ENCODE assay signal across 17 mouse cellular contexts in the genomic region with DNA sequence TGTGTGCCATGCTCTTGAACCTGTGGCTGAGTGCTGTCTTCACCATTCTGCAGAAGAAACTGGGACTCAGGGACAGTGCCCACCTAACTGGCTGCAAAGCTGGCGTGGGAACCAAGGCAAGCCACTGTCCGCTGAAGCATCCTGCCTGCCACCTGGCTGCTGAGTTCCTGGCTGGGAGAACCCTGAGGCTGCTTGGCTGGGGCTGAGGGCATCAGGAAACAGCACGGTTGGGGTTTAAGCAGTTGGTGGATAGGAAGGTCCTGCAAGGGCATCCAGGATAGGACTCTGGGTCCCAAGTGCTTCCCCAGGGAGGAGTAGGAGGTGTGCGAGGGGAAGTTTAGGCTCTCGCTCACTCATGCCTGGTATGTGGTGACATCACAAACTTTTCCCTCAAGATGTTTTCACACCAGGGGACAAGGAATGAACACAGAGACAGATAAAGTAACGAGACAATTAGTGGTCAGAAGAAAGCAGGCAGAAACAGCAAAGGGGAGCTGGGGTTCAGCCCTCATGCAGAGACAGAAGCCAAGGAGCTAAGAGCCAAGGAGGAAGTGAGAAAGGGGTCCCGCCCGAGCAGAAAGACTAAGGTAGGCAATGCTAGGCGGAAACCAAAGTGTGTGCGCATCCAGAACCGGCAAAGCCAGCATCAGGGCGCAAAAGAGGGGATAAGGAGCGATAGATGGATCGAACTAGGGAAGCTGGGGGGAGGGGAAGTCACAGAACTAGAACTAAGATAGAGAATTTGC. TPM values are rescaled to one million over a fixed set of nuclear protein-coding genes. Genes with fewer than 3 reads are reported as not detected.
A peak's percentile ranks its signal among the peaks of the same experiment; 100 is the strongest.
DNase-seq lines count a peak whose midpoint lies in the region; ATAC-seq and TF ChIP-seq lines count a peak whose summit lies in the region.
"Had no signal": no experiment of that assay in that cellular context is flagged by ENCODE, and none has a peak within 500 bp of the region (broad histone marks: within the 10 kb centered on the region; RNA-seq: fewer than 3 reads in every experiment).

No protein-coding gene starts in this region.

- no peak for TF ChIP-seq CTCF in CH12.LX (conservative IDR thresholded peaks at IDR 0.05 in 1 of 2, IDR thresholded peaks at IDR 0.05 in 1 of 2; ENCODE audit: low read depth in 2 of 2, low read length in 2 of 2)
- 0 out of 2 replicates have a peak, but pooled peaks have one; percentile 13 for TF ChIP-seq CTCF in kidney, postnatal 0 days (IDR thresholded peaks at IDR 0.05; ENCODE audit: low read depth)
- TF ChIP-seq CTCF in liver, postnatal 0 days (IDR thresholded peaks at IDR 0.05; ENCODE audit: low read depth), result no peak

- H3K36me3 ChIP-seq in CH12.LX (replicated peaks in 1 of 2; ENCODE audit: control insufficient read depth in 1 of 2, insufficient read depth in 1 of 2, low read length in 1 of 2), result no peaks in the 10 kb centered on the region
- H3K36me3 ChIP-seq in intestine, embryonic 15.5 days, result no peaks in the 10 kb centered on the region
- no peaks in the 10 kb centered on the region for H3K36me3 ChIP-seq in kidney, postnatal 0 days (ENCODE audit: insufficient read depth, low read length)
- H3K36me3 ChIP-seq in liver, postnatal 0 days (replicated peaks; ENCODE audit: insufficient read depth, low read length), result no peaks in the 10 kb centered on the region
- H3K36me3 ChIP-seq: forebrain, embryonic 15.5 days; limb, embryonic 13.5 days; neural tube, embryonic 13.5 days had no signal

- TF ChIP-seq RAD21 in CH12.LX (IDR thresholded peaks at IDR 0.05; ENCODE audit: low read depth, low read length), result no peak

- H3K27ac ChIP-seq in CH12.LX (ENCODE audit: insufficient read depth, low read depth), result no peak overlapping the region
- H3K27ac ChIP-seq in intestine, embryonic 15.5 days, result peak overlapping the region; percentile 92
- H3K27ac ChIP-seq in kidney, postnatal 0 days, result peak overlapping the region; percentile 81
- H3K27ac ChIP-seq in liver, postnatal 0 days (ENCODE audit: low read depth), result no peak overlapping the region
- H3K27ac ChIP-seq: forebrain, embryonic 15.5 days; limb, embryonic 13.5 days; neural tube, embryonic 13.5 days had no signal

- no peak for TF ChIP-seq POLR2A in CH12.LX (IDR thresholded peaks at IDR 0.05; ENCODE audit: low read depth, low read length)

- H3K4me1 ChIP-seq in CH12.LX (ENCODE audit: control insufficient read depth in 1 of 2, insufficient read depth in 2 of 2), result peaks cover 8 to 20% of the 10 kb centered on the region in 2 experiments
- peaks cover 8% of the 10 kb centered on the region; the same call in 1 of the 2 replicates for H3K4me1 ChIP-seq in intestine, embryonic 15.5 days (replicated peaks)
- H3K4me1 ChIP-seq in kidney, postnatal 0 days (replicated peaks; ENCODE audit: insufficient read depth, low read length), result peaks cover 4% of the 10 kb centered on the region
- peaks cover 16% of the 10 kb centered on the region for H3K4me1 ChIP-seq in liver, postnatal 0 days (ENCODE audit: insufficient read depth)
- H3K4me1 ChIP-seq: forebrain, embryonic 15.5 days; limb, embryonic 13.5 days had no signal

- WGBS in intestine, embryonic 15.5 days, result 31% methylated on average over 14 of the region's 14 CpGs
- 22% methylated on average over 14 of the region's 14 CpGs for WGBS in kidney, postnatal 0 days
- WGBS in liver, postnatal 0 days (ENCODE audit: insufficient replicate concordance), result 32% methylated on average over 14 of the region's 14 CpGs

- peak overlapping the region; percentile 41; the same call in 1 of the 2 replicates for H3K4me2 ChIP-seq in CH12.LX (ENCODE audit: insufficient read depth, low read depth, poor library complexity, severe bottlenecking)
- peak overlapping the region; percentile 58 for H3K4me2 ChIP-seq in intestine, embryonic 15.5 days (replicated peaks)
- peak overlapping the region; percentile 63 for H3K4me2 ChIP-seq in kidney, postnatal 0 days (ENCODE audit: low read length)
- H3K4me2 ChIP-seq in liver, postnatal 0 days (ENCODE audit: low read depth, low read length), result peak overlapping the region; percentile 64
- H3K4me2 ChIP-seq: forebrain, embryonic 15.5 days; limb, embryonic 13.5 days; neural tube, embryonic 13.5 days had no signal

- no peaks in the 10 kb centered on the region for H3K79me2 ChIP-seq in CH12.LX (replicated peaks; ENCODE audit: control insufficient read depth, extremely low read depth, insufficient read depth, poor library complexity, severe bottlenecking)

- ATAC-seq in intestine, embryonic 15.5 days, result no peak
- no peak for ATAC-seq in kidney, postnatal 0 days (replicated peaks; ENCODE audit: low FRiP score, low read depth)
- no peak for ATAC-seq in liver, postnatal 0 days
- ATAC-seq: forebrain, embryonic 15.5 days had no signal

- dilution Hi-C loops in CH12.LX (cut with MboI; ENCODE audit: extremely low pct_ligation_motif_present, extremely low pct_unique_long_range_greater_than_20kb, low sequenced_read_pairs), result no loop called here

- no peak for TF ChIP-seq EP300 in CH12.LX (IDR thresholded peaks at IDR 0.05; ENCODE audit: low read length)
- no peak for TF ChIP-seq EP300 in liver, postnatal 0 days (IDR thresholded peaks at IDR 0.05; ENCODE audit: low read depth)

- H3K4me3 ChIP-seq in CH12.LX (replicated peaks in 1 of 3; ENCODE audit: low read depth in 2 of 3, low read length in 2 of 3, poor library complexity in 1 of 3), result no peak overlapping the region
- H3K4me3 ChIP-seq in intestine, embryonic 15.5 days (replicated peaks), result peak overlapping the region; percentile 47
- H3K4me3 ChIP-seq in kidney, postnatal 0 days (replicated peaks; ENCODE audit: low read depth, low read length), result no peak overlapping the region; the same call in 1 of the 2 replicates
- no peak overlapping the region for H3K4me3 ChIP-seq in liver, postnatal 0 days (ENCODE audit: low read depth, low read length)
- H3K4me3 ChIP-seq: forebrain, embryonic 15.5 days; limb, embryonic 13.5 days; neural tube, embryonic 13.5 days had no signal

- in situ Hi-C loops in CH12.LX (cut with MboI; ENCODE audit: low pct_ligation_motif_present, low pct_unique_long_range_greater_than_20kb, low sequenced_read_pairs), result no loop called here

- peaks cover 15% of the 10 kb centered on the region for H3K27me3 ChIP-seq in CH12.LX (replicated peaks)
- no peaks in the 10 kb centered on the region for H3K27me3 ChIP-seq in intestine, embryonic 15.5 days (replicated peaks)
- no peaks in the 10 kb centered on the region for H3K27me3 ChIP-seq in kidney, postnatal 0 days (ENCODE audit: insufficient read depth, low read length)
- H3K27me3 ChIP-seq in liver, postnatal 0 days (ENCODE audit: insufficient read depth, low read length), result no peaks in the 10 kb centered on the region
- H3K27me3 ChIP-seq: forebrain, embryonic 15.5 days had no signal

- H3K9me3 ChIP-seq in CH12.LX (replicated peaks; ENCODE audit: low read length), result no peaks in the 10 kb centered on the region
- H3K9me3 ChIP-seq in intestine, embryonic 15.5 days, result no peaks in the 10 kb centered on the region
- no peaks in the 10 kb centered on the region for H3K9me3 ChIP-seq in kidney, postnatal 0 days (replicated peaks; ENCODE audit: low read length)
- H3K9me3 ChIP-seq in liver, postnatal 0 days (ENCODE audit: low read length), result no peaks in the 10 kb centered on the region
- H3K9me3 ChIP-seq: forebrain, embryonic 15.5 days; limb, embryonic 13.5 days; neural tube, embryonic 13.5 days had no signal

- no peak overlapping the region for H3K9ac ChIP-seq in CH12.LX (ENCODE audit: insufficient read depth, low read depth)
- H3K9ac ChIP-seq in intestine, embryonic 15.5 days, result peak overlapping the region; percentile 41
- peak overlapping the region; percentile 70 for H3K9ac ChIP-seq in kidney, postnatal 0 days (ENCODE audit: low read depth, low read length)
- no peak overlapping the region for H3K9ac ChIP-seq in liver, postnatal 0 days (replicated peaks)
- H3K9ac ChIP-seq: forebrain, embryonic 15.5 days; limb, embryonic 13.5 days; neural tube, embryonic 13.5 days had no signal

- intact Hi-C loops in heart, postnatal 10 days (cut with DNase I), result no loop called here

- peak; percentile 39 for DNase-seq in CH12.LX (ENCODE audit: extremely low read depth)
- DNase-seq in kidney, postnatal 0 days (ENCODE audit: low spot score), result no peak
- DNase-seq in liver, postnatal 0 days, result no peak
- DNase-seq in adrenal gland, postnatal 14 days, result no peak
- no peak for DNase-seq in embryo, embryonic 11 days
- DNase-seq in right cerebral cortex, postnatal 14 days, result no peak
- no peak for DNase-seq in heart, postnatal 10 days
- DNase-seq: heart, postnatal 14 days; layer of hippocampus, postnatal 36 days; lung, postnatal 36 days had no signal

RNA-seq across cellular contexts. Expression of a gene that starts 3.2 kb away (rescaled TPM):
- total RNA-seq in CH12.LX (2012; rRNA removed) (not detected in 2 replicates), CH12.LX (2014; rRNA removed) (not detected in 2 replicates)
- not detected in 2 replicates for polyA plus RNA-seq in CH12.LX (2012; ENCODE audit: insufficient read length, low read depth)
- 18.0 and 18.6 TPM in 2 replicates for polyA plus RNA-seq in intestine, embryonic 15.5 days (2015; fragmentation: Nextera tagmentation; extraction: Ambion mirVana)
- polyA plus RNA-seq in kidney, postnatal 0 days (2015; fragmentation: Nextera tagmentation; extraction: Ambion mirVana), result 10.8 and 12.5 TPM in 2 replicates
- polyA plus RNA-seq in liver, postnatal 0 days (2015; fragmentation: Nextera tagmentation; extraction: Ambion mirVana), result 5.6 and 7.0 TPM in 2 replicates
- 0.26 and 2.0 TPM in 2 replicates for total RNA-seq in adrenal gland, postnatal 14 days (2021)
- total RNA-seq in heart, postnatal 10 days (2021), result not detected
- total RNA-seq: adrenal gland, adult 18-20 months; common myeloid progenitor, adult 5-6 weeks; layer of hippocampus, postnatal 36 days; midbrain, postnatal 0 days had no signal
- polyA plus RNA-seq: forebrain, embryonic 15.5 days; limb, embryonic 13.5 days had no signal

RNA-seq across cellular contexts. Expression of a gene that starts 25.7 kb away (rescaled TPM):
- total RNA-seq in CH12.LX (2012; rRNA removed) (21.6 TPM in 2 replicates), CH12.LX (2014; rRNA removed) (11.0 and 11.5 TPM in 2 replicates)
- 32.5 and 49.1 TPM in 2 replicates for polyA plus RNA-seq in CH12.LX (2012; ENCODE audit: insufficient read length, low read depth)
- 51.3 and 62.7 TPM in 2 replicates for polyA plus RNA-seq in intestine, embryonic 15.5 days (2015; fragmentation: Nextera tagmentation; extraction: Ambion mirVana)
- 75.3 and 79.6 TPM in 2 replicates for polyA plus RNA-seq in kidney, postnatal 0 days (2015; fragmentation: Nextera tagmentation; extraction: Ambion mirVana)
- 10.4 and 15.3 TPM in 2 replicates for polyA plus RNA-seq in liver, postnatal 0 days (2015; fragmentation: Nextera tagmentation; extraction: Ambion mirVana)
- 36.2 and 36.3 TPM in 2 replicates for total RNA-seq in adrenal gland, postnatal 14 days (2021)
- 10 to 100 TPM; 27.1 to 30.3 TPM for total RNA-seq in heart, postnatal 10 days (2021)

RNA-seq across cellular contexts. Expression of a gene that starts 43.2 kb away (rescaled TPM):
- total RNA-seq in CH12.LX (2012; rRNA removed) (13.6 and 14.3 TPM in 2 replicates), CH12.LX (2014; rRNA removed) (12.1 and 14.9 TPM in 2 replicates)
- 18.3 and 29.2 TPM in 2 replicates for polyA plus RNA-seq in CH12.LX (2012; ENCODE audit: insufficient read length, low read depth)
- polyA plus RNA-seq in intestine, embryonic 15.5 days (2015; fragmentation: Nextera tagmentation; extraction: Ambion mirVana), result 16.8 and 23.6 TPM in 2 replicates
- polyA plus RNA-seq in kidney, postnatal 0 days (2015; fragmentation: Nextera tagmentation; extraction: Ambion mirVana), result 19.0 and 39.4 TPM in 2 replicates
- 9.2 and 11.5 TPM in 2 replicates for polyA plus RNA-seq in liver, postnatal 0 days (2015; fragmentation: Nextera tagmentation; extraction: Ambion mirVana)
- total RNA-seq in adrenal gland, postnatal 14 days (2021), result 54.8 and 59.2 TPM in 2 replicates
- 10 to 100 TPM; 51.9 to 56.5 TPM for total RNA-seq in heart, postnatal 10 days (2021)

RNA-seq across cellular contexts. Expression of a gene that starts 44.7 kb away (rescaled TPM):
- total RNA-seq in CH12.LX (2012; rRNA removed) (not detected in 2 replicates), CH12.LX (2014; rRNA removed) (not detected in 2 replicates)
- polyA plus RNA-seq in CH12.LX (2012; ENCODE audit: insufficient read length, low read depth), result 0.37 and 0.46 TPM in 2 replicates
- 1.9 and 2.3 TPM in 2 replicates for polyA plus RNA-seq in intestine, embryonic 15.5 days (2015; fragmentation: Nextera tagmentation; extraction: Ambion mirVana)
- polyA plus RNA-seq in kidney, postnatal 0 days (2015; fragmentation: Nextera tagmentation; extraction: Ambion mirVana), result 3.1 and 3.2 TPM in 2 replicates
- polyA plus RNA-seq in liver, postnatal 0 days (2015; fragmentation: Nextera tagmentation; extraction: Ambion mirVana), result 2.2 TPM in 2 replicates
- 0.83 and 1.5 TPM in 2 replicates for total RNA-seq in adrenal gland, postnatal 14 days (2021)
- total RNA-seq in heart, postnatal 10 days (2021), result under 1 TPM; 0.40 to 0.50 TPM
- total RNA-seq: layer of hippocampus, postnatal 36 days had no signal

Comparison
In these comparisons a context has a peak if more than half of its experiments do, and no peak if none do; other contexts are left out.
1. H3K27ac ChIP-seq: peak in intestine, embryonic 15.5 days (single experiment) and kidney, postnatal 0 days (single experiment); none in CH12.LX (single experiment) and liver, postnatal 0 days (single experiment).
2. H3K9ac ChIP-seq: peak in intestine, embryonic 15.5 days (single experiment) and kidney, postnatal 0 days (single experiment); none in CH12.LX (single experiment) and liver, postnatal 0 days (single experiment).
3. Peak in every context shown above with its lines, with median percentiles within 50 percentile points of each other: H3K4me2 ChIP-seq.